Mouse (Mus musculus): ENCODE data around the gene Krtap16-1. TPM values are rescaled to one million over a fixed set of nuclear protein-coding genes. Genes with fewer than 3 reads are reported as not detected.

Krtap16-1 gene
- polyA plus RNA-seq, 1 experiment from 2014 or later = not detected

- H3K9me3 ChIP-seq (replicated peaks) = no peaks in the 10 kb centered on the region
- H3K27me3 ChIP-seq = peaks cover 21% of the 10 kb centered on the region
- 31% methylated on average over 25 of the region's 26 CpGs for WGBS
- no peak within 1 kb of the TSS for H3K9ac ChIP-seq
- H3K4me3 ChIP-seq = peak within 1 kb of the TSS; percentile 19
- no peaks in the 10 kb centered on the region for H3K36me3 ChIP-seq
- ATAC-seq (ENCODE audit: low FRiP score) = no peak
- H3K27ac ChIP-seq = no peak within 1 kb of the TSS
- H3K4me1 ChIP-seq = peaks cover 2% of the 10 kb centered on the region; the same call in 1 of the 2 replicates
- peak within 1 kb of the TSS; percentile 46 for H3K4me2 ChIP-seq (replicated peaks)
Measured at GRCm38 (mm10) chr11:99993620-99994383, 7.4 kb upstream of the Krtap16-1 start, which contains the start of gene Krtap17-1. Gene Krtap17-1 (minus strand): TSS chr11:99993994.

GRCm38 (mm10) chr11:99990571-99990970 is 4.2 kb upstream of the Krtap16-1 start:
- WGBS = 67% methylated on average over 3 of the region's 3 CpGs
- no peak overlapping the region for H3K4me2 ChIP-seq (replicated peaks)
- H3K36me3 ChIP-seq = no peaks in the 10 kb centered on the region
- peaks cover 2% of the 10 kb centered on the region; the same call in 1 of the 2 replicates for H3K4me1 ChIP-seq
- peaks cover 21% of the 10 kb centered on the region for H3K27me3 ChIP-seq
- H3K9me3 ChIP-seq (replicated peaks) = no peaks in the 10 kb centered on the region
- H3K4me3 ChIP-seq = no peak overlapping the region
- no peak overlapping the region for H3K9ac ChIP-seq
- no peak overlapping the region for H3K27ac ChIP-seq
- ATAC-seq (ENCODE audit: low FRiP score) = no peak

- WGBS = 90% methylated on average over 6 of the region's 6 CpGs
- H3K9ac ChIP-seq = no peak overlapping the region
- H3K36me3 ChIP-seq = no peaks in the 10 kb centered on the region
- H3K27me3 ChIP-seq = peaks cover 21% of the 10 kb centered on the region
- H3K9me3 ChIP-seq (replicated peaks) = no peaks in the 10 kb centered on the region
- H3K4me1 ChIP-seq = peaks cover 2% of the 10 kb centered on the region; the same call in 1 of the 2 replicates
- H3K4me3 ChIP-seq = no peak overlapping the region
- no peak overlapping the region for H3K4me2 ChIP-seq (replicated peaks)
- H3K27ac ChIP-seq = no peak overlapping the region
- no peak for ATAC-seq (ENCODE audit: low FRiP score)
Measured at GRCm38 (mm10) chr11:99989881-99990405, 3.5 kb upstream of the Krtap16-1 start.

GRCm38 (mm10) chr11:99988530-99988929 is 2.1 kb upstream of the Krtap16-1 start:
- ATAC-seq (ENCODE audit: low FRiP score) = no peak
- Histone ChIP-seq H3K4me2 (replicated peaks) (no peak overlapping the region), H3K4me3 (no peak overlapping the region), H3K27ac (no peak overlapping the region), H3K27me3 (peaks cover 11% of the 10 kb centered on the region; the same call in 1 of the 2 replicates), H3K4me1 (peaks cover under 1% of the 10 kb centered on the region; the same call in 1 of the 2 replicates), H3K36me3 (no peaks in the 10 kb centered on the region), H3K9me3 (replicated peaks) (no peaks in the 10 kb centered on the region), H3K9ac (no peak overlapping the region)
- WGBS = 89% methylated on average over 3 of the region's 3 CpGs

GRCm38 (mm10) chr11:99985291-99986092 is 905 bp downstream of the Krtap16-1 start:
- H3K36me3 ChIP-seq = no peaks in the 10 kb centered on the region
- WGBS = 87% methylated on average over 20 of the region's 20 CpGs
- H3K9ac ChIP-seq = no peak overlapping the region

DNA sequence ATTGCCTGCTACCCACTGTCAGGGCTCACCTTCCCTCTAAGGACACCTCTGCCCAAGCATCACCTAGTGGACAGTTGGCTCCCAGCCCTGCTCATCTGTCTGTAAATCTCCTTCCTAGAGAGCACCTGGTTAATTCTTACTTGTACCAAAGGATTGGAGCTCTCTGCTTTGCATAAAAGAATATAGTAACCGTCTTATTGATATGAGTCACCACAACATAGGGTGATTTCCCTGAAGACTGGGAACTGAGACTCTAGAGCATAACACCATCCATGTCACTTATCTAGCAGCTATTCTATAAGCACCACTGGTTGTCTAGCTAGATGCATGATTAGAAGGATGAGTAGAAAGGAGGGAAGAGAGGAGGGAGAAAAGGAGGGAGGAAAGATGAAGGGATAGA is 3.0 kb downstream of the Krtap16-1 start:
- no peak overlapping the region for H3K9ac ChIP-seq
- no peaks in the 10 kb centered on the region for H3K4me1 ChIP-seq
- no peak overlapping the region for H3K27ac ChIP-seq
- ATAC-seq (ENCODE audit: low FRiP score) = no peak
- H3K4me2 ChIP-seq (replicated peaks) = no peak overlapping the region
- no peaks in the 10 kb centered on the region for H3K27me3 ChIP-seq
- no peaks in the 10 kb centered on the region for H3K9me3 ChIP-seq (replicated peaks)
- no peaks in the 10 kb centered on the region for H3K36me3 ChIP-seq
- H3K4me3 ChIP-seq = no peak overlapping the region
- WGBS = 82% methylated on average over 1 of the region's 1 CpGs

More at GRCm38 (mm10) chr11:99985291-99986092, 905 bp downstream of the Krtap16-1 start:
- no peak for ATAC-seq (ENCODE audit: low FRiP score)
- H3K4me3 ChIP-seq = no peak overlapping the region
- H3K4me1 ChIP-seq = no peaks in the 10 kb centered on the region
- H3K4me2 ChIP-seq (replicated peaks) = no peak overlapping the region
- H3K27me3 ChIP-seq = no peaks in the 10 kb centered on the region
- H3K9me3 ChIP-seq (replicated peaks) = no peaks in the 10 kb centered on the region
- H3K27ac ChIP-seq = no peak overlapping the region

- no peak for ATAC-seq (ENCODE audit: low FRiP score)
- Histone ChIP-seq H3K27me3 (no peaks in the 10 kb centered on the region), H3K4me1 (no peaks in the 10 kb centered on the region), H3K9me3 (replicated peaks) (no peaks in the 10 kb centered on the region), H3K4me3 (no peak overlapping the region), H3K27ac (no peak overlapping the region), H3K4me2 (replicated peaks) (no peak overlapping the region), H3K36me3 (no peaks in the 10 kb centered on the region), H3K9ac (no peak overlapping the region)
- WGBS = 87% methylated on average over 9 of the region's 9 CpGs
Measured at GRCm38 (mm10) chr11:99982731-99983130, 3.7 kb downstream of the Krtap16-1 start.

GRCm38 (mm10) chr11:99978953-99979352 is 7.4 kb downstream of the Krtap16-1 start, which contains the start of gene Krtap29-1:
Gene Krtap29-1 (minus strand): TSS chr11:99979053.
- no peak within 1 kb of the TSS for H3K4me3 ChIP-seq
- H3K9ac ChIP-seq = no peak within 1 kb of the TSS
- no peaks in the 10 kb centered on the region for H3K36me3 ChIP-seq
- H3K9me3 ChIP-seq (replicated peaks) = 0 out of 2 replicates have a peak, but pooled peaks cover under 1% of the 10 kb centered on the region
- H3K27ac ChIP-seq = no peak within 1 kb of the TSS
- H3K4me1 ChIP-seq = no peaks in the 10 kb centered on the region
- no peaks in the 10 kb centered on the region for H3K27me3 ChIP-seq
- 71% methylated on average over 5 of the region's 5 CpGs for WGBS
- no peak within 1 kb of the TSS for H3K4me2 ChIP-seq (replicated peaks)
- ATAC-seq (ENCODE audit: low FRiP score) = no peak

DNA sequence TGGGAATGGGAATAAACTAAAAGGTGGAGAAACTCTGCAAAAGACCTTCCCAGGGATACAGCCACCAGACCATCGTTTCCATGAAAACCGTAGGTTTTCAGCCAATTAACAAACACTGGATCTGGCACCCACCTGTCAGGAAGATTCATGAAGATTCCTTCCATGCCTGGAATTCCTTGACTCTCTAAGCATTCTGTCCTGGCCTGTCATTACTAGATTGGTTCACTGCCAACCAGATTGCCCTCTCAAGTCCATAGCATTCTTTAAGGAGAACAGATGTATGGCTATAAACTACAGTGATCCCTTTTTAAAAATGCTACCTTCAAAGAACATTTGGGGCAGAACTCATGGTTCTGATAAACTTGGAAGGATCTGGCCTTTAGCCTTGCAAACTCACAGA is 20.4 kb downstream of the Krtap16-1 start:
- H3K9ac ChIP-seq = no peak overlapping the region
- no peak overlapping the region for H3K27ac ChIP-seq
- H3K36me3 ChIP-seq = no peaks in the 10 kb centered on the region
- no peaks in the 10 kb centered on the region for H3K4me1 ChIP-seq
- H3K4me3 ChIP-seq = no peak overlapping the region
- no peaks in the 10 kb centered on the region for H3K9me3 ChIP-seq (replicated peaks)
- ATAC-seq (ENCODE audit: low FRiP score) = no peak
- H3K27me3 ChIP-seq = no peaks in the 10 kb centered on the region
- 83% methylated on average over 2 of the region's 2 CpGs for WGBS
- no peak overlapping the region for H3K4me2 ChIP-seq (replicated peaks)

DNA sequence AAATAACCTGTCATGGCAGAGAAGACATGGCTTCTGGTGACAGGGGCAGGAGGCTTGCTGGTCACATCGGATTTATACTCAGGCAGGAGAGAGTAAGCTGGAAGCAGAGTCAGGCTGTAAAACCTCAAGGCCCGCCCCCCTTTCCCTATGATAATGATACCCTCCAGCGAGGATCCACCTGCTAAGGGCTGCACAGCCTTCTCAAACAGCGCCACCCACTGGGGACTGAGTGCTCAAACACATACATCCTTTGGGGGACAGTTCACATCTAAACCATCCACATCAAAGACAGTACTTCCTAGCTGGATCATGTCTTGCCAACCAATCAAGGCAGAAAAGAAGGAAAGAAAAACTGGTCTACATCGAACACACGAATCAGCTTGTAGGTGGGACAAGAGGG is 22.2 kb downstream of the Krtap16-1 start:
- Histone ChIP-seq H3K4me2 (replicated peaks) (no peak overlapping the region), H3K4me3 (no peak overlapping the region), H3K9me3 (replicated peaks) (no peaks in the 10 kb centered on the region), H3K4me1 (no peaks in the 10 kb centered on the region), H3K36me3 (no peaks in the 10 kb centered on the region), H3K27me3 (no peaks in the 10 kb centered on the region), H3K9ac (no peak overlapping the region), H3K27ac (no peak overlapping the region)
- WGBS = 54% methylated on average over 6 of the region's 6 CpGs
- no peak for ATAC-seq (ENCODE audit: low FRiP score)

- H3K4me1 ChIP-seq = no peaks in the 10 kb centered on the region
- no peak for ATAC-seq (ENCODE audit: low FRiP score)
- no peaks in the 10 kb centered on the region for H3K9me3 ChIP-seq (replicated peaks)
- no peak within 1 kb of the TSS for H3K4me3 ChIP-seq
- no peaks in the 10 kb centered on the region for H3K36me3 ChIP-seq
- H3K27ac ChIP-seq = no peak within 1 kb of the TSS
- H3K27me3 ChIP-seq = no peaks in the 10 kb centered on the region
- WGBS = 86% methylated on average over 2 of the region's 2 CpGs
- H3K9ac ChIP-seq = no peak within 1 kb of the TSS
- H3K4me2 ChIP-seq (replicated peaks) = no peak within 1 kb of the TSS
Measured at GRCm38 (mm10) chr11:99948175-99948574, 38.2 kb downstream of the Krtap16-1 start, which contains the start of gene Krtap9-5. Gene Krtap9-5 (plus strand): TSS chr11:99948475.

- Histone ChIP-seq H3K9ac (no peak overlapping the region), H3K4me3 (no peak overlapping the region), H3K4me2 (replicated peaks) (no peak overlapping the region), H3K36me3 (no peaks in the 10 kb centered on the region), H3K27me3 (no peaks in the 10 kb centered on the region), H3K4me1 (no peaks in the 10 kb centered on the region), H3K27ac (no peak overlapping the region), H3K9me3 (replicated peaks) (no peaks in the 10 kb centered on the region)
- ATAC-seq (ENCODE audit: low FRiP score) = no peak
- WGBS = 84% methylated on average over 9 of the region's 9 CpGs
Measured at GRCm38 (mm10) chr11:99937751-99938264, 48.6 kb downstream of the Krtap16-1 start.
